Mouse (Mus musculus) hindbrain, embryonic 14.5 days (tissue): ENCODE data around the gene Pim1. TPM values are rescaled to one million over a fixed set of nuclear protein-coding genes. Genes with fewer than 3 reads are reported as not detected.

Experiments used
- ATAC-seq: fragments of 200-750 bp; cut with Nextera tagmentation; 2 replicates; pipeline ENCODE4 v1.8.0; 2017; ENCODE audit warnings: moderate number of reproducible peaks, mild to moderate bottlenecking, moderate TSS enrichment, moderate library complexity; ENCODE audit not compliant: low FRiP score
- DNase-seq: peaks from one replicate; pipeline ENCODE4 v3.0.0-alpha.2; 2015; ENCODE audit warnings: low spot score
- H3K27ac ChIP-seq: fragments of 300-500 bp; sonication (generic); 2 replicates; pipeline ENCODE4 v1.5.1; 2014; ENCODE audit warnings: mild to moderate bottlenecking, moderate library complexity
- H3K27me3 ChIP-seq: fragments of 300-500 bp; sonication (generic); 2 replicates; pipeline ENCODE4 v1.6.1; 2014; ENCODE audit warnings: mild to moderate bottlenecking, low read length, mixed read lengths; ENCODE audit not compliant: control insufficient read depth, insufficient read depth
- H3K36me3 ChIP-seq: fragments of 300-500 bp; sonication (generic); replicated peaks from 2 replicates; pipeline ENCODE4 v1.6.1; 2014; ENCODE audit not compliant: control insufficient read depth, insufficient read depth
- H3K4me1 ChIP-seq: fragments of 300-500 bp; sonication (generic); replicated peaks from 2 replicates; pipeline ENCODE4 v1.6.1; 2014; ENCODE audit warnings: antibody characterized with exemption, low read length, mixed read lengths; ENCODE audit not compliant: control insufficient read depth, insufficient read depth
- H3K4me2 ChIP-seq: fragments of 300-500 bp; sonication (generic); replicated peaks from 2 replicates; pipeline ENCODE4 v1.6.1; 2014; ENCODE audit warnings: mild to moderate bottlenecking, moderate library complexity
- H3K4me3 ChIP-seq: fragments of 300-500 bp; sonication (generic); replicated peaks from 2 replicates; pipeline ENCODE4 v1.5.1; 2014; ENCODE audit warnings: mild to moderate bottlenecking, low read length
- H3K9ac ChIP-seq: fragments of 300-500 bp; sonication (generic); 2 replicates; pipeline ENCODE4 v1.6.1; 2014
- H3K9me3 ChIP-seq: fragments of 300-500 bp; sonication (generic); 2 replicates; pipeline ENCODE4 v1.6.1; 2016; ENCODE audit warnings: low read length; ENCODE audit not compliant: control insufficient read depth
- WGBS: fragments of 180-500 bp; shearing (Covaris S2); extraction: QIAGEN DNeasy Blood & Tissue Kit; methylation state at CpG from one replicate; pipeline ENCODE4 v1.1.7; 2014; 5-methylcytosine and 5-hydroxymethylcytosine counted together
- polyA plus RNA-seq: library from polyadenylated mRNA; unstranded; fragments of >200 nt; fragmentation: Nextera tagmentation; extraction: Ambion mirVana; gene quantifications from 2 replicates; pipeline ENCODE4 v1.2.1, GENCODE M21; 2014

Gene Pim1
- polyA plus RNA-seq, 1 experiment from 2014 or later: 7.8 TPM

GRCm38 (mm10) chr17:29464068-29464467 lies 26.5 kb upstream of the Pim1 start:
- DNase-seq: no peak
- under 1% methylated on average over 14 of the region's 14 CpGs for WGBS
- Histone ChIP-seq H3K9me3 (no peaks in the 10 kb centered on the region), H3K4me1 (peaks cover 40% of the 10 kb centered on the region), H3K9ac (peak overlapping the region; percentile 35; the same call in 1 of the 2 replicates), H3K27me3 (no peaks in the 10 kb centered on the region), H3K27ac (no peak overlapping the region), H3K4me3 (peak overlapping the region; percentile 11), H3K36me3 (no peaks in the 10 kb centered on the region), H3K4me2 (peak overlapping the region; percentile 49)
- 0 out of 2 replicates have a peak, but pooled peaks have one; percentile 15 for ATAC-seq

- 9% methylated on average over 17 of the region's 17 CpGs for WGBS
- H3K27ac ChIP-seq: peak overlapping the region; percentile 20; the same call in 1 of the 2 replicates
These were observed 25.9 kb upstream of the Pim1 start for GRCm38 (mm10) chr17:29464519-29465140.

GRCm38 (mm10) chr17:29465405-29466010 lies 25.0 kb upstream of the Pim1 start:
- Histone ChIP-seq H3K4me1 (peaks cover 30% of the 10 kb centered on the region), H3K9ac (no peak overlapping the region), H3K9me3 (no peaks in the 10 kb centered on the region), H3K27me3 (no peaks in the 10 kb centered on the region), H3K36me3 (no peaks in the 10 kb centered on the region), H3K4me3 (no peak overlapping the region), H3K27ac (no peak overlapping the region), H3K4me2 (no peak overlapping the region)
- ATAC-seq (no peak), DNase-seq (no peak)
- 33% methylated on average over 9 of the region's 9 CpGs for WGBS

More at GRCm38 (mm10) chr17:29464519-29465140, 25.9 kb upstream of the Pim1 start:
- Histone ChIP-seq H3K27me3 (no peaks in the 10 kb centered on the region), H3K4me3 (peak overlapping the region; percentile 11), H3K9ac (0 out of 2 replicates have a peak overlapping the region, but pooled peaks have one; percentile 35), H3K36me3 (no peaks in the 10 kb centered on the region), H3K4me2 (peak overlapping the region; percentile 49), H3K4me1 (peaks cover 34% of the 10 kb centered on the region), H3K9me3 (no peaks in the 10 kb centered on the region)
- ATAC-seq (no peak), DNase-seq (peak; percentile 32)

- 32% methylated on average over 11 of the region's 11 CpGs for WGBS
- Histone ChIP-seq H3K4me2 (peak overlapping the region; percentile 49), H3K27ac (peak overlapping the region; percentile 64; the same call in 1 of the 2 replicates), H3K9ac (no peak overlapping the region), H3K4me3 (no peak overlapping the region), H3K4me1 (peaks cover 30% of the 10 kb centered on the region), H3K36me3 (no peaks in the 10 kb centered on the region), H3K27me3 (no peaks in the 10 kb centered on the region), H3K9me3 (0 out of 2 replicates have a peak, but pooled peaks cover 3% of the 10 kb centered on the region)
- DNase-seq (no peak), ATAC-seq (no peak)
These were observed 23.5 kb upstream of the Pim1 start for GRCm38 (mm10) chr17:29467030-29467429.

GRCm38 (mm10) chr17:29473466-29473865 lies 17.1 kb upstream of the Pim1 start:
- Histone ChIP-seq H3K4me1 (no peaks in the 10 kb centered on the region; the same call in 1 of the 2 replicates), H3K27me3 (no peaks in the 10 kb centered on the region), H3K9ac (no peak overlapping the region), H3K9me3 (0 out of 2 replicates have a peak, but pooled peaks cover 4% of the 10 kb centered on the region), H3K36me3 (no peaks in the 10 kb centered on the region), H3K4me3 (no peak overlapping the region), H3K4me2 (no peak overlapping the region), H3K27ac (no peak overlapping the region)
- DNase-seq (no peak), ATAC-seq (no peak)
- WGBS: 95% methylated on average over 10 of the region's 10 CpGs

- H3K36me3 ChIP-seq: no peaks in the 10 kb centered on the region
- ATAC-seq (no peak), DNase-seq (no peak)
- whole genome bisulfite sequencing: 80% methylated on average over 2 of the region's 2 CpGs
- H3K9me3 ChIP-seq: 0 out of 2 replicates have a peak, but pooled peaks cover 4% of the 10 kb centered on the region
- no peak overlapping the region for H3K4me3 ChIP-seq
- H3K4me1 ChIP-seq: no peaks in the 10 kb centered on the region
- H3K27ac ChIP-seq: no peak overlapping the region
- no peak overlapping the region for H3K4me2 ChIP-seq
- H3K9ac ChIP-seq: no peak overlapping the region
- no peaks in the 10 kb centered on the region for H3K27me3 ChIP-seq
These were observed 16.5 kb upstream of the Pim1 start for GRCm38 (mm10) chr17:29474036-29474435.

GRCm38 (mm10) chr17:29475142-29475541 lies 15.4 kb upstream of the Pim1 start:
- no peak overlapping the region for H3K4me3 ChIP-seq
- no peaks in the 10 kb centered on the region for H3K27me3 ChIP-seq
- no peaks in the 10 kb centered on the region for H3K36me3 ChIP-seq
- H3K4me1 ChIP-seq: no peaks in the 10 kb centered on the region
- WGBS: 97% methylated on average over 3 of the region's 3 CpGs
- 0 out of 2 replicates have a peak, but pooled peaks cover 4% of the 10 kb centered on the region for H3K9me3 ChIP-seq
- no peak overlapping the region for H3K9ac ChIP-seq
- DNase-seq (no peak), ATAC-seq (no peak)
- no peak overlapping the region for H3K4me2 ChIP-seq
- H3K27ac ChIP-seq: no peak overlapping the region

- DNase-seq (no peak), ATAC-seq (no peak)
- Histone ChIP-seq H3K9ac (no peak overlapping the region), H3K27ac (no peak overlapping the region), H3K9me3 (0 out of 2 replicates have a peak, but pooled peaks cover 4% of the 10 kb centered on the region), H3K4me2 (no peak overlapping the region), H3K4me1 (no peaks in the 10 kb centered on the region), H3K27me3 (no peaks in the 10 kb centered on the region), H3K4me3 (no peak overlapping the region), H3K36me3 (no peaks in the 10 kb centered on the region)
- 78% methylated on average over 4 of the region's 4 CpGs for WGBS
These were observed 14.1 kb upstream of the Pim1 start for GRCm38 (mm10) chr17:29476461-29476860.

- Histone ChIP-seq H3K4me2 (no peak overlapping the region), H3K4me1 (no peaks in the 10 kb centered on the region), H3K36me3 (no peaks in the 10 kb centered on the region), H3K4me3 (no peak overlapping the region), H3K27ac (no peak overlapping the region), H3K9me3 (no peaks in the 10 kb centered on the region), H3K27me3 (no peaks in the 10 kb centered on the region), H3K9ac (no peak overlapping the region)
- WGBS: 85% methylated on average over 10 of the region's 10 CpGs
- DNase-seq (no peak), ATAC-seq (no peak)
These were observed 13.2 kb upstream of the Pim1 start for GRCm38 (mm10) chr17:29477357-29477756.
